Mouse (Mus musculus) lung, adult 10 weeks (tissue): ENCODE measurements around the gene Ggn. TPM values are rescaled to one million over a fixed set of nuclear protein-coding genes. Genes with fewer than 3 reads are reported as not detected.

Source experiments
- polyA plus RNA-seq: library from polyadenylated mRNA; stranded (reverse); fragments of 350-450 nt; fragmentation: Illumina TruSeq; extraction: RNeasy Lipid Tissue Mini Kit (QIAGEN cat#74804); gene quantifications from one replicate; pipeline ENCODE4 v1.2.3, GENCODE M21; 2014; ENCODE audit warnings: low read depth, low replicate concordance; ENCODE audit not compliant: insufficient read depth

Ggn gene
- 0.64 TPM for polyA plus RNA-seq

GRCm38 (mm10) chr7:29170066-29170754, at the start of gene Ggn, which contains the start of gene Spred3:
Ggn (plus strand) TSS chr7:29170210.
Spred3 (minus strand) TSS chr7:29170411.

GRCm38 (mm10) chr7:29124970-29125369, 45.0 kb upstream of the Ggn start, which contains the start of gene Ryr1:
Ryr1 (minus strand) TSS chr7:29125179.

GRCm38 (mm10) chr7:29134693-29135386, 35.2 kb upstream of the Ggn start, which contains the start of gene Rasgrp4:
Rasgrp4 (plus strand) TSS chr7:29134851.

GRCm38 (mm10) chr7:29155838-29156782, 13.9 kb upstream of the Ggn start, which contains the start of gene Fam98c:
Fam98c (minus strand) TSS chr7:29156234.

DNA sequence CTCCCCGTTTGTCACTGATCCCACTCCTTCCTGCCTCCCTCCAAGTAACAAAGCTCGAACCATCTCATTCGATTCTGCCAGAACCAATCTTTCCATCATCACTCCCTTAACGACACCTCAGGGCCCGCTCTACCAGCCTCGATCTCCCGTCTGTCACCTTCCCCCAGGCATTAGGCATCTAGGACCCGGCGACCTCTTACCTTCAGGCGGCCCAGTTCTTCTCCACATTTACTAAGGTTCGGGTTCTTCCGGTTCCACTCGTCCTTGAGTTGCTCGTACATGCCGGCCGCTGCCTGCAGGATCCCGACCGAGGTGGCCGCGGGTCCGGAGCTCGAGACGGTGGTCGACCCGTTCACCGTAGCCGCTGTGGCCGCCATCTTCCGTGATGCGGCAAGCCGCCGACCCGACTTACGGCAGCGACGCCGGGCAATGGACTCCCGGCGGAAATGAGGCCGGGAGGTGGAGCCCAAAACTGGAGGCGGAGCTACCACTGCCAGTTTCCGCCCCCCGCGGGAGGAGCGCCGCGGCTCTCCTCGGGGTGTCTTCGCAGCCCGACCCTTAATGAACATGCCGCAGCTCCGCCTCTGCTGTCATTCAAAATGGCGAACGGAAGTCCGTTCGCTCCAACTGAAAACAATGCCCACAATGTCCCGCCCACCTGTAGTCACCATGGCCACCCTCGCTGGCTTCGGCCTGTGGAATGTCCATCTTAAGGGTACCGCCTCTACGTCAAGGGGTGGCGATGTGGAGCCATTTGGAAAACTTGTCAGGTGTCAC, 10.3 kb downstream of the Ggn start, which contains the start of gene Psmd8:
Gene Psmd8 (minus strand): TSS at position 625 of the 777 bp plus-strand sequence.

DNA sequence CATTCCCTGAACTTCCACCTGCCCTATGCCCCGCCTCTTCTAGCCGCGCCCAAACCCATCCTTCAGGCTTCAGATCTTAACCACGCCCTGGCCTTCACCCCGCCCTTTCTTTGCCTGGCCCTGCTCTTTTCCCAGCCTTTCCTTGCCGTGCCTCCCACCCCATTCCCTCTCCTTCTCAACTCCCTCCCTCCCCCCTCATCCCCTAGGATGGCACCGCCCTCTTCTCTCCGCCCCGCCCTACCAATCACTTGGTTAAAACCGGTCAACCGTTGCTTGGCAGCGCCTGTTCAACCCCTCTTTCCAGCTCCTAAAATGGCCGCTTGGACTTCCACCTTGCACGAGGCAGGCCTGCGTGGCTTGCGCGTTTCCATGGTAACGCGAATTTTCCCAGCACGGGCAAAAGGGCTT, 43.7 kb downstream of the Ggn start, which contains the start of gene Catsperg1:
Gene Catsperg1 (minus strand): TSS at position 361 of the 408 bp plus-strand sequence.

Other genes with a start within 250 kb of the Ggn start
- 93.9 TPM for gene Actn4, start 207.9 kb upstream of the Ggn start, polyA plus RNA-seq
- 297 TPM for gene Eif3k, start 188.3 kb upstream of the Ggn start, polyA plus RNA-seq
- gene Map4k1, start 188.2 kb upstream of the Ggn start, polyA plus RNA-seq, result 16.5 TPM
- gene Ryr1, start 45.0 kb upstream of the Ggn start, polyA plus RNA-seq, result 0.08 TPM
- 5.1 TPM for gene Rasgrp4, start 35.4 kb upstream of the Ggn start, polyA plus RNA-seq
- gene Fam98c, start 14.0 kb upstream of the Ggn start, polyA plus RNA-seq, result 23.6 TPM
- 0.83 TPM for gene Spred3, start 201 bp downstream of the Ggn start, polyA plus RNA-seq
- gene Psmd8, start 10.5 kb downstream of the Ggn start, polyA plus RNA-seq, result 134 TPM
- 0.96 TPM for gene Catsperg1, start 43.8 kb downstream of the Ggn start, polyA plus RNA-seq
- 4.9 TPM for gene Kcnk6, start 62.3 kb downstream of the Ggn start, polyA plus RNA-seq
- gene Yif1b, start 68.1 kb downstream of the Ggn start, polyA plus RNA-seq, result 64.6 TPM
- gene 2200002D01Rik, start 78.3 kb downstream of the Ggn start, polyA plus RNA-seq, result 37.1 TPM
- gene Spint2, start 111.7 kb downstream of the Ggn start, polyA plus RNA-seq, result 307 TPM
- gene Ppp1r14a, start 119.1 kb downstream of the Ggn start, polyA plus RNA-seq, result 146 TPM
- 0.95 TPM for gene Dpf1, start 133.7 kb downstream of the Ggn start, polyA plus RNA-seq